Mouse (Mus musculus) thymus, postnatal 4 days (tissue): Measurements from ENCODE around the gene Ltbp3.
"Not testable (repeated sequence)": the region's sequence is repeated elsewhere in the genome, so short reads cannot be mapped to it uniquely, and the experiment has no call there.

Experiments
- DNase-seq: peaks from one replicate; pipeline ENCODE4 v3.0.0; 2021

Ltbp3 gene

GRCm38 (mm10) chr19:5793917-5794770, 53.4 kb downstream of the Ltbp3 start:
- not testable (repeated sequence) for DNase-seq

DNA sequence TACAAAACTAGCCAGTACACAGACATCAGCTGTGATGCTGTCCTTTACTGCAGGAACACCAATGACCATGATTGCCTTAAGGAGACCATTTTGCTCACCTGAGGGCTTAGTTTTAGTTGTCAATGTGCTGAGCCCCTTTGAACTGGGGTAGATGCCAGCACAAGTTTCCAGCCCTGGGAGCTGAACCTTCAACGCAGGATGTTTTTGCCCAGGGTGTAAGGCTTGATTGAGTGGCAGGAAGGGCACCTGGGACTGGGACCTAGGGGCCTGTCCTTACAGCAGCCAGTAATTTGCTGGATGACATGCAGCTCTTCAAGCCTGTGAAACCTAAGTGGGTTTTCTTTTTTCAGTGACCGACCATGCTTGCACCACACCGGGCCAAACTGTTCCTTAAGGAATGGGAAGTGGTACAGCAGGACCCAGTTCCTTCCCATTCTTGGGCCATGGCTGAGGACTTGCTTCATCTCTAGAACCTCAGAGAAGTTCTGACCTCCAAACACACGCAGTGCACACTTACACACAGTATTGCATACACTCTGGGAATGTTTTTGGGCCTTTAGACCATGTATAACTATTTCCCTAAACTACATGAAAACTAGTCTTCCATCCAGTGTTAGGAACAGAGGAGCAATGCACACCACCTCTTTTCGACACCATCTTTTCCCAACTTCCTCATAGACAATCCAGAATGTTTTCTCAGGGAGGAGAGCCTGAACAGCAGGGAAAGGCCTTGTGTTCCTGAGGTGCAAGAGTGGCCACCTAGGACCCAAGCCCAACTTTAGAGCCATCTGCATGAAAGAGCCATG, 54.3 kb downstream of the Ltbp3 start:
- no peak for DNase-seq

- no peak for DNase-seq
These were observed 55.2 kb downstream of the Ltbp3 start for GRCm38 (mm10) chr19:5795668-5796572.

DNA sequence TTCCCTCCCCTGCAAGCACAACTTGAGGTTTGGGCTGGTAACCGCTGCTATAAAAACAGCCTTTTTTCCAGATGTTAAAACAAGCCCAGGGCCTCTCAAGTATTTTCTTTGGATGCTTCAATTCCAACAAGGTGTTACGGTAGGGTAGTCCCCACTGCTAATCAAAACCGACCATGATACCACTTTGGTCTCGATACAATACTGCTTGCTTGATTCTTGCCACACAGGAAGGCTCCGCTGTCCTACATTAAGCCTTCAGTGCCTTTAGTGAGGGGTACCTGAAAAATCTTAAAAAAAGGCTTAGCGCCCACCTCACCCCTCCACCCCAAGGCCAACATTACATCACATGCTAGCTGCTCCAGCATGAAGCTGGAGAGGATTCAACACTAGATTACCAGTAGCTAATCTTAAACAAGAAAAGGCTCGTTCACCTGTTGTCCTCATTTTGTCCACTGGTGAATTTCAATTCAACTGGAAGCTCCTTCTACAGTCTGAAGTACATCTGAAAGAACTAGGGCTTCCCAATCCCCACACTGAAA, 55.9 kb downstream of the Ltbp3 start:
- DNase-seq, result no peak

- DNase-seq, result no peak
These were observed 56.8 kb downstream of the Ltbp3 start for GRCm38 (mm10) chr19:5797381-5798111.

DNA sequence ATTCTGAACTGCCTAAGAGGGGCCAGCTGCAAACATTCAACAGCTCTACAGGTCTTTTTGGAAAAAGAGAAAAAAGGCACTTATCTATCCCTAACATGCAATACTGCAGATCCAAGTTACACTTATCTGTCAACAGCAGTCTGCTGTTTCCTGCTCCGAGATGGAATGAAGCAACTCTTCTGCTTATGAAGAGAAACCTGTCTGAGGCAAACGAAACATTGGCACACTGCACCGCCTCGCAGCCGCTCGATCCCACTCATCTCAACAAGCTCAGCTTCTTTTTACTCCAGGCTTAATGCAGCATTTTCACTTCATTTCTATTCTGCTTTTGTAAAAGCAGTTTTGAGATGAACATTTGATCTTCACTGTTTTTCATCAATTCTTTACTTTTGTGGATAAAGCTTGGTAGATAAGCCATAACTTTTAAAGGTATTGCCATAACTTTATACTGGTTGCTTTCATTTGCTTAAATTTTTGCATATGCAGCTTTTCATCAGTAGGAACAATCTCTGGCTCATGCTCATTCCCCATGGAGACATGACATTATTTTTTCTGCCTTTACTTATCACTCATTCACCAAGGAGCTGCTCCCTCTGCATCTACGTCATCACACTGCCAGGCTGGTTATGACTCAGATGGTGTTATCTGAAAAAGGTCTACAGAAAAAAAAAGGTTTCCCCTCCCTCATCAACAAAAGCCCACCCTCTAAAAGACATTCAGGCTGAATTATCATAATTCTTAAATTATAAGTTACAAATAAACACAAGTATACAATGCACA, 58.2 kb downstream of the Ltbp3 start:
- no peak for DNase-seq

- no peak for DNase-seq
These were observed 59.1 kb downstream of the Ltbp3 start for GRCm38 (mm10) chr19:5799566-5800349.

- no peak for DNase-seq
These were observed 59.6 kb downstream of the Ltbp3 start for GRCm38 (mm10) chr19:5800350-5800631.

GRCm38 (mm10) chr19:5800632-5801431, 60.1 kb downstream of the Ltbp3 start:
- DNase-seq, result peak; percentile 60

- no peak for DNase-seq
These were observed 60.8 kb downstream of the Ltbp3 start for GRCm38 (mm10) chr19:5801432-5801964.

DNA sequence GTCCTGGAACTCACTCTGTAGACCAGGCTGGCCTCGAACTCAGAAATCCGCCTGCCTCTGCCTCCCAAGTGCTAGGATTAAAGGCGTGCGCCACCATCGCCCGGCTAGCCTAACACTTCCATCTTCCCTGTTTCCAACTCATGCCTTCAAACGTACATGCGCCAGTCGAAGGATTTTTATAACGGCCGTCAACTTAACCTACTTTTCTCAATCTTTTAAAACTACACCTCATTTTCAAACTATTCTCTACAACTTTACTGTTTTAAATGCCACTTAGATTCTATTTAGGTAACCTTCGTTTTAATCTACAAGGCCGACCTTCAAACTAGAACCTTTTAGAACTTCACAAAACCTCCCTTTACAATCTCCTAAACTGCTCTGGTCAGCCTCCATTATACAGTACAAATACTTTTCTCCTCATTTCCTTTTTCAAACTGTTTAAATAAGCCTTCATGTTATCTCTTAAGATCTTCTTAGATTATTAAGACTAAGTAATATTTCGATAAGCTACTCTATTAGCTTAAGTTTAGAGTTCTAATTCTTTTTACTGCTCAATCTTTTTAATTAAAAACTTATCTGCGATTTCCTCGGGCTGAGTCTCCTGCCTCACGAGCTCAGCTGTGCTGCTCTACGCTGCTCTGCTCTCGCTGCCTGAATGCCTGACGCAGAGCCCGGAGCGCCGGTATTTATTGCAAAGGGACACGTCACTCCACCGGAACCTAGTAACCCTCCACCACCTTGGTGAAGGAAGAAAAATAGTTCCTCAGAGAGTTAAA, 61.5 kb downstream of the Ltbp3 start:
- peak; percentile 97 for DNase-seq

DNA sequence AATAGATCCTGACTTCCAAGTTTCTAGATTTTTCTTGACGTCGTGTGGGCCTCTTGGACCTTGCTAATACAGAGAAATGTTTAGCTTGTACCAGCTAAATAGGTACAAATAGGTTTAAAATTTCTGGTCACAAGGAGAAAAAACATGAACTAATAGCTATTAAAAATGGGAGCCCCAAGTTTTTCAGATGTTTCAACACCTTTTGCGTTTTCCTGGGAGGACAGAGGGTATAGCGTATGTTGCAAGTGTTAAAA, 62.0 kb downstream of the Ltbp3 start:
- no peak for DNase-seq

- DNase-seq, result peak; percentile 100
These were observed 62.6 kb downstream of the Ltbp3 start for GRCm38 (mm10) chr19:5803041-5803880.

GRCm38 (mm10) chr19:5803881-5804279, 63.2 kb downstream of the Ltbp3 start:
- DNase-seq, result no peak

DNA sequence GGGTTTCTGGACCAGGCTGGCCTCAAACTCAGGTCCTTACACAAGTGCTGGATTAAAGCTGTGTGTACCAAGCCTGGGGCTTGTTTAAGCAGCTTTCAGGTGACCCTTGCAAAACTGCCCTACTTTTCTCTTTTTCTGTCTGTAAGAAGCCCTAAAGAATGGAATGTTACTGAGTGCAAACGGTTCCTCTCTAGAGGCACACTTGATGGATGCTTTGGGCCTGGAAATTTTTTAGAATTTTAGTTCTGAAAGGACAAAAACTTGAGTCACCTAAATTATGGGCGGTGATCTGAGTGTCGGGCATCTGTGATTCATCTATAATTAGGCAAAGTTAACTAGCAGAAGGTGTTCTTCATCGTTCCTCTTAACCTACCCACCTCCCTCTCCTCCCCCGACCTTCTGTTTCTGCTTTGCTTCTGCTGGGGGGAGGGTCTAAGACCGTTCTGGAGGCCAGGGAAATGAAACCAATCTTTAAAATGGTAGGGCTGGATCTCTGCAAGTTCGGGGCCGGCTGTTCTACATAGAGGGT, 63.7 kb downstream of the Ltbp3 start:
- DNase-seq, result peak; percentile 55

- DNase-seq, result no peak
These were observed 65.5 kb downstream of the Ltbp3 start for GRCm38 (mm10) chr19:5806051-5806808.

DNA sequence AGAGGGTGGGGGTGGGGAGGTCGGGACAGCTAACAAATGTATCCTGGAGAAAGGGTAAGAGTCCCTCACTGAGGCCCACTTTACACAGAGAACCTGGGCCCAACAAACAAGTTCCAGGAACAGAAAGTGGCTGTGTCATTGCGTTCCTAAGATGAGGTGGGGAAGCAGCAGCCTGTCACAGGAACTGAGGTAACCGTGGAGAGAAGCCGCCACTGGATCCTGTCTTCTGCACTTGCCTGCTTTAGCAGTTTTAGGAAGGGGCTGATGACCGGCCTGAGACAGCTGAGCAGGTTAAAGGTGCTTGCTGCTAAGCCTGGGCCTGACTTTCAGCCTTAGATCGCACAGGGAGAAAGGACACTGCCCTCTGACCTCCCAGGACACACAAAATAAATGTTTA, 66.1 kb downstream of the Ltbp3 start:
- DNase-seq, result peak; percentile 46
